Mouse (Mus musculus) retina, postnatal 7 days (tissue): ENCODE data around the gene Capn15.

Experiments used
- DNase-seq: peaks from one replicate; pipeline ENCODE4 v3.0.0-alpha.2; 2012; ENCODE audit warnings: low read depth, low spot score

Gene Capn15

GRCm38 (mm10) chr17:25998425-25998824 is 12.8 kb upstream of the Capn15 start:
- no peak for DNase-seq

GRCm38 (mm10) chr17:25993489-25993888 is 7.9 kb upstream of the Capn15 start:
- DNase-seq, result no peak

GRCm38 (mm10) chr17:25992274-25992673 is 6.7 kb upstream of the Capn15 start:
- DNase-seq, result no peak

GRCm38 (mm10) chr17:25990331-25990730 is 4.7 kb upstream of the Capn15 start:
- DNase-seq, result no peak

GRCm38 (mm10) chr17:25984556-25985305 is 865 bp downstream of the Capn15 start:
- DNase-seq, result peak; percentile 9

GRCm38 (mm10) chr17:25984066-25984465 is 1.5 kb downstream of the Capn15 start:
- no peak for DNase-seq

- no peak for DNase-seq
Observed at GRCm38 (mm10) chr17:25982913-25983312, 2.7 kb downstream of the Capn15 start.

GRCm38 (mm10) chr17:25980854-25981253 is 4.7 kb downstream of the Capn15 start:
- no peak for DNase-seq

- DNase-seq, result no peak
Observed at GRCm38 (mm10) chr17:25979829-25980738, 5.5 kb downstream of the Capn15 start.

GRCm38 (mm10) chr17:25970954-25971707 is 14.5 kb downstream of the Capn15 start:
- no peak for DNase-seq

- DNase-seq, result no peak
Observed at GRCm38 (mm10) chr17:25970448-25970847, 15.1 kb downstream of the Capn15 start.

- no peak for DNase-seq
Observed at GRCm38 (mm10) chr17:25968176-25968575, 17.4 kb downstream of the Capn15 start.

- no peak for DNase-seq
Observed at GRCm38 (mm10) chr17:25967652-25968051, 17.9 kb downstream of the Capn15 start.

GRCm38 (mm10) chr17:25964271-25964670 is 21.3 kb downstream of the Capn15 start:
- no peak for DNase-seq

GRCm38 (mm10) chr17:25962413-25962905 is 23.1 kb downstream of the Capn15 start:
- no peak for DNase-seq

- no peak for DNase-seq
Observed at GRCm38 (mm10) chr17:25961566-25961965, 24.0 kb downstream of the Capn15 start.

GRCm38 (mm10) chr17:25959630-25960467 is 25.7 kb downstream of the Capn15 start:
- DNase-seq, result no peak

GRCm38 (mm10) chr17:25958771-25959494 is 26.7 kb downstream of the Capn15 start:
- DNase-seq, result no peak

GRCm38 (mm10) chr17:25957586-25958051 is 28.0 kb downstream of the Capn15 start:
- no peak for DNase-seq

GRCm38 (mm10) chr17:25956631-25957030 is 29.0 kb downstream of the Capn15 start:
- no peak for DNase-seq
